Mouse (Mus musculus) MEL (cell line): ENCODE data around the gene Mpeg1.

Source experiments
- BHLHE40 ChIP-seq: IDR thresholded peaks from 2 replicates; pipeline ENCODE4 v1.6.1; 2012; ENCODE audit warnings: low read depth, mild to moderate bottlenecking, inconsistent platforms, low read length, improper control_type of control experiment, borderline replicate concordance
- CHD2 ChIP-seq: IDR thresholded peaks from 2 replicates; pipeline ENCODE4 v1.6.1; 2011; ENCODE audit warnings: low read length, improper control_type of control experiment
- CTCF ChIP-seq, 3 experiments: IDR thresholded peaks in 2 of 3; conservative IDR thresholded peaks in 1 of 3; 2 replicates each; pipeline ENCODE4 v1.5.1; 2011 to 2012; ENCODE audit warnings: low read length in 3 of 3, low read depth in 2 of 3, mild to moderate bottlenecking in 2 of 3, improper control_type of control experiment in 1 of 3, inconsistent platforms in 1 of 3, mixed read lengths in 1 of 3, moderate library complexity in 1 of 3; ENCODE audit not compliant: control insufficient read depth in 1 of 3, insufficient read depth in 1 of 3, poor library complexity in 1 of 3, severe bottlenecking in 1 of 3
- MAX ChIP-seq: IDR thresholded peaks from 2 replicates; pipeline ENCODE4 v1.6.1; 2011; ENCODE audit warnings: low read length, improper control_type of control experiment
- MAZ ChIP-seq: IDR thresholded peaks from 2 replicates; pipeline ENCODE4 v1.6.1; 2012; ENCODE audit warnings: low read depth, mild to moderate bottlenecking, inconsistent platforms, low read length, improper control_type of control experiment
- TCF12 ChIP-seq: IDR thresholded peaks from 2 replicates; pipeline ENCODE4 v1.6.1; 2014; ENCODE audit warnings: low read depth, mild to moderate bottlenecking, inconsistent platforms, low read length, improper control_type of control experiment, moderate library complexity
- UBTF ChIP-seq: IDR thresholded peaks from 2 replicates; pipeline ENCODE4 v1.6.1; 2012; ENCODE audit warnings: low read depth, mild to moderate bottlenecking, inconsistent platforms, low read length, improper control_type of control experiment, moderate library complexity, borderline replicate concordance; ENCODE audit not compliant: insufficient read depth
- USF1 ChIP-seq: IDR thresholded peaks from 2 replicates; pipeline ENCODE4 v1.6.1; 2014; ENCODE audit warnings: low read depth, mild to moderate bottlenecking, inconsistent platforms, low read length, improper control_type of control experiment, moderate library complexity

- no peak for TF ChIP-seq TCF12
- TF ChIP-seq MAZ = no peak
- no peak for TF ChIP-seq MAX
- no peak for TF ChIP-seq CTCF (IDR thresholded peaks at IDR 0.05 in 2 of 3, conservative IDR thresholded peaks at IDR 0.05 in 1 of 3; ENCODE audit: control insufficient read depth in 1 of 3, insufficient read depth in 1 of 3, low read depth in 2 of 3, low read length in 3 of 3, poor library complexity in 1 of 3, severe bottlenecking in 1 of 3)
- no peak for TF ChIP-seq CHD2
- no peak for TF ChIP-seq BHLHE40
- TF ChIP-seq USF1 = no peak
- no peak for TF ChIP-seq UBTF
These were observed 3.0 kb upstream of the Mpeg1 start for GRCm38 (mm10) chr19:12457401-12458066.
